Mouse (Mus musculus): Measurements from ENCODE around the gene Banp. TPM values are rescaled to one million over a fixed set of nuclear protein-coding genes. Genes with fewer than 3 reads are reported as not detected.

Gene Banp
- 25.3 and 29.2 TPM in 2 replicates for polyA plus RNA-seq (2015; fragmentation: Nextera tagmentation; extraction: Ambion mirVana)

- ATAC-seq (replicated peaks; ENCODE audit: insufficient number of reproducible peaks, insufficient read depth, low FRiP score, low read depth), result no peak
- H3K4me1 ChIP-seq (replicated peaks), result peaks cover 44% of the 10 kb centered on the region
- H3K27ac ChIP-seq, result peak within 1 kb of the TSS; percentile 98
- no peaks in the 10 kb centered on the region for H3K9me3 ChIP-seq (replicated peaks)
- H3K9ac ChIP-seq, result peak within 1 kb of the TSS; percentile 99
- H3K4me2 ChIP-seq, result peak within 1 kb of the TSS; percentile 85
- H3K27me3 ChIP-seq, result no peaks in the 10 kb centered on the region
- 61% methylated on average over 6 of the region's 6 CpGs for WGBS
- 0 out of 2 replicates have a peak, but pooled peaks cover 4% of the 10 kb centered on the region for H3K36me3 ChIP-seq
- peak within 1 kb of the TSS; percentile 81 for H3K4me3 ChIP-seq
These were observed at the start of gene Banp for GRCm38 (mm10) chr8:121949222-121949800. Gene Banp, plus strand, starts transcription at chr8:121949750.

- Histone ChIP-seq H3K9ac (peak overlapping the region; percentile 38), H3K9me3 (replicated peaks) (no peaks in the 10 kb centered on the region), H3K4me1 (replicated peaks) (peaks cover 66% of the 10 kb centered on the region), H3K4me2 (no peak overlapping the region), H3K4me3 (no peak overlapping the region), H3K36me3 (no peaks in the 10 kb centered on the region), H3K27me3 (no peaks in the 10 kb centered on the region), H3K27ac (peak overlapping the region; percentile 73)
- 31% methylated on average over 8 of the region's 8 CpGs for WGBS
- 0 out of 2 replicates have a peak, but pooled peaks have one; percentile 28 for ATAC-seq (replicated peaks; ENCODE audit: insufficient number of reproducible peaks, insufficient read depth, low FRiP score, low read depth)
These were observed 47.9 kb upstream of the Banp start for GRCm38 (mm10) chr8:121901498-121902236.

GRCm38 (mm10) chr8:121903977-121904376 is 45.6 kb upstream of the Banp start:
- peaks cover 52% of the 10 kb centered on the region for H3K4me1 ChIP-seq (replicated peaks)
- 0 out of 2 replicates have a peak overlapping the region, but pooled peaks have one; percentile 2 for H3K4me2 ChIP-seq
- no peaks in the 10 kb centered on the region for H3K36me3 ChIP-seq
- no peaks in the 10 kb centered on the region; the same call in 1 of the 2 replicates for H3K27me3 ChIP-seq
- H3K4me3 ChIP-seq, result no peak overlapping the region
- no peaks in the 10 kb centered on the region for H3K9me3 ChIP-seq (replicated peaks)
- H3K27ac ChIP-seq, result no peak overlapping the region
- no peak overlapping the region for H3K9ac ChIP-seq
- no peak for ATAC-seq (replicated peaks; ENCODE audit: insufficient number of reproducible peaks, insufficient read depth, low FRiP score, low read depth)
- WGBS, result 51% methylated on average over 6 of the region's 6 CpGs

- H3K9me3 ChIP-seq (replicated peaks), result no peaks in the 10 kb centered on the region
- no peak overlapping the region for H3K27ac ChIP-seq
- H3K27me3 ChIP-seq, result no peaks in the 10 kb centered on the region; the same call in 1 of the 2 replicates
- H3K4me3 ChIP-seq, result no peak overlapping the region
- no peak for ATAC-seq (replicated peaks; ENCODE audit: insufficient number of reproducible peaks, insufficient read depth, low FRiP score, low read depth)
- peaks cover 52% of the 10 kb centered on the region for H3K4me1 ChIP-seq (replicated peaks)
- no peak overlapping the region for H3K9ac ChIP-seq
- WGBS, result 84% methylated on average over 9 of the region's 9 CpGs
- H3K4me2 ChIP-seq, result peak overlapping the region; percentile 97
- no peaks in the 10 kb centered on the region for H3K36me3 ChIP-seq
These were observed 44.6 kb upstream of the Banp start for GRCm38 (mm10) chr8:121904999-121905398.

- Histone ChIP-seq H3K27ac (no peak overlapping the region), H3K9me3 (replicated peaks) (no peaks in the 10 kb centered on the region), H3K4me2 (peak overlapping the region; percentile 97), H3K4me1 (replicated peaks) (peaks cover 52% of the 10 kb centered on the region), H3K36me3 (no peaks in the 10 kb centered on the region), H3K27me3 (no peaks in the 10 kb centered on the region; the same call in 1 of the 2 replicates), H3K9ac (0 out of 2 replicates have a peak overlapping the region, but pooled peaks have one; percentile 70), H3K4me3 (peak overlapping the region; percentile 82)
- ATAC-seq (replicated peaks; ENCODE audit: insufficient number of reproducible peaks, insufficient read depth, low FRiP score, low read depth), result no peak
- 40% methylated on average over 1 of the region's 1 CpGs for WGBS
These were observed 44.1 kb upstream of the Banp start for GRCm38 (mm10) chr8:121905420-121905819.

GRCm38 (mm10) chr8:121905864-121906263 is 43.7 kb upstream of the Banp start:
- Histone ChIP-seq H3K4me2 (peak overlapping the region; percentile 97), H3K27ac (no peak overlapping the region), H3K4me3 (peak overlapping the region; percentile 82), H3K36me3 (no peaks in the 10 kb centered on the region), H3K9me3 (replicated peaks) (no peaks in the 10 kb centered on the region), H3K4me1 (replicated peaks) (peaks cover 52% of the 10 kb centered on the region), H3K9ac (peak overlapping the region; percentile 70; the same call in 1 of the 2 replicates), H3K27me3 (no peaks in the 10 kb centered on the region; the same call in 1 of the 2 replicates)
- no peak for ATAC-seq (replicated peaks; ENCODE audit: insufficient number of reproducible peaks, insufficient read depth, low FRiP score, low read depth)
- WGBS, result 23% methylated on average over 5 of the region's 5 CpGs

GRCm38 (mm10) chr8:121906542-121907512 is 42.7 kb upstream of the Banp start:
- Histone ChIP-seq H3K4me2 (peak overlapping the region; percentile 97), H3K36me3 (no peaks in the 10 kb centered on the region), H3K4me3 (peak overlapping the region; percentile 82), H3K9ac (peak overlapping the region; percentile 70), H3K27me3 (no peaks in the 10 kb centered on the region; the same call in 1 of the 2 replicates), H3K9me3 (replicated peaks) (no peaks in the 10 kb centered on the region), H3K27ac (peak overlapping the region; percentile 30; the same call in 1 of the 2 replicates), H3K4me1 (replicated peaks) (peaks cover 45% of the 10 kb centered on the region)
- ATAC-seq (replicated peaks; ENCODE audit: insufficient number of reproducible peaks, insufficient read depth, low FRiP score, low read depth), result peak; percentile 27
- WGBS, result under 1% methylated on average over 72 of the region's 72 CpGs

- Histone ChIP-seq H3K27me3 (no peaks in the 10 kb centered on the region; the same call in 1 of the 2 replicates), H3K4me1 (replicated peaks) (peaks cover 37% of the 10 kb centered on the region), H3K27ac (peak within 1 kb of the TSS; percentile 30; the same call in 1 of the 2 replicates), H3K9me3 (replicated peaks) (no peaks in the 10 kb centered on the region), H3K36me3 (no peaks in the 10 kb centered on the region), H3K4me3 (peak within 1 kb of the TSS; percentile 82), H3K9ac (peak within 1 kb of the TSS; percentile 70), H3K4me2 (peak within 1 kb of the TSS; percentile 97)
- peak; percentile 93 for ATAC-seq (replicated peaks; ENCODE audit: insufficient number of reproducible peaks, insufficient read depth, low FRiP score, low read depth)
- WGBS, result under 1% methylated on average over 61 of the region's 61 CpGs
These were observed 41.8 kb upstream of the Banp start, which contains the start of gene Slc7a5 for GRCm38 (mm10) chr8:121907587-121908248. Gene Slc7a5, minus strand, starts transcription at chr8:121907694.

GRCm38 (mm10) chr8:121908378-121909147 is 41.0 kb upstream of the Banp start:
- Histone ChIP-seq H3K36me3 (no peaks in the 10 kb centered on the region), H3K9ac (no peak overlapping the region), H3K9me3 (replicated peaks) (no peaks in the 10 kb centered on the region), H3K4me3 (0 out of 2 replicates have a peak overlapping the region, but pooled peaks have one; percentile 82), H3K27ac (no peak overlapping the region), H3K4me2 (peak overlapping the region; percentile 97), H3K4me1 (replicated peaks) (peaks cover 36% of the 10 kb centered on the region), H3K27me3 (no peaks in the 10 kb centered on the region; the same call in 1 of the 2 replicates)
- no peak for ATAC-seq (replicated peaks; ENCODE audit: insufficient number of reproducible peaks, insufficient read depth, low FRiP score, low read depth)
- 45% methylated on average over 8 of the region's 8 CpGs for WGBS

- no peak overlapping the region for H3K9ac ChIP-seq
- ATAC-seq (replicated peaks; ENCODE audit: insufficient number of reproducible peaks, insufficient read depth, low FRiP score, low read depth), result no peak
These were observed 40.4 kb upstream of the Banp start for GRCm38 (mm10) chr8:121909148-121909541.

More at GRCm38 (mm10) chr8:121909148-121909541, 40.4 kb upstream of the Banp start:
- Histone ChIP-seq H3K9me3 (replicated peaks) (no peaks in the 10 kb centered on the region), H3K4me2 (no peak overlapping the region), H3K27me3 (no peaks in the 10 kb centered on the region; the same call in 1 of the 2 replicates), H3K36me3 (no peaks in the 10 kb centered on the region), H3K4me1 (replicated peaks) (peaks cover 31% of the 10 kb centered on the region), H3K27ac (no peak overlapping the region), H3K4me3 (no peak overlapping the region)
- 61% methylated on average over 8 of the region's 8 CpGs for WGBS
